9 mouse cellular contexts compared by ENCODE assay signal in genomic region chr1:166282597-166283210, GRCm38 (mm10). TPM values are rescaled to one million over a fixed set of nuclear protein-coding genes. Genes with fewer than 3 reads are reported as not detected.
DNase-seq lines count a peak whose midpoint lies in the region; ATAC-seq and TF ChIP-seq lines count a peak whose summit lies in the region.
"Had no signal": no experiment of that assay in that cellular context is flagged by ENCODE, and none has a peak within 500 bp of the region (broad histone marks: within the 10 kb centered on the region; RNA-seq: fewer than 3 reads in every experiment).

No protein-coding gene starts in this region.

- no peaks in the 10 kb centered on the region for H3K9me3 ChIP-seq in forebrain, embryonic 16.5 days (ENCODE audit: control insufficient read depth, low read length)
- H3K9me3 ChIP-seq in kidney, embryonic 14.5 days (ENCODE audit: control insufficient read depth, low read length), result no peaks in the 10 kb centered on the region
- H3K9me3 ChIP-seq in neural tube, embryonic 15.5 days (replicated peaks), result no peaks in the 10 kb centered on the region

- H3K4me2 ChIP-seq in forebrain, embryonic 16.5 days (ENCODE audit: low read length), result peak overlapping the region; percentile 37
- peak overlapping the region; percentile 42 for H3K4me2 ChIP-seq in kidney, embryonic 14.5 days (replicated peaks; ENCODE audit: low read depth, low read length)
- peak overlapping the region; percentile 55 for H3K4me2 ChIP-seq in neural tube, embryonic 15.5 days

- H3K27me3 ChIP-seq in forebrain, embryonic 16.5 days (replicated peaks; ENCODE audit: control insufficient read depth, insufficient read depth, low read length), result no peaks in the 10 kb centered on the region
- H3K27me3 ChIP-seq in kidney, embryonic 14.5 days (ENCODE audit: control insufficient read depth, insufficient read depth, low read length), result no peaks in the 10 kb centered on the region
- H3K27me3 ChIP-seq in neural tube, embryonic 15.5 days (replicated peaks), result no peaks in the 10 kb centered on the region

- H3K9ac ChIP-seq in forebrain, embryonic 16.5 days (replicated peaks; ENCODE audit: low read depth, low read length), result peak overlapping the region; percentile 2; the same call in 1 of the 2 replicates
- H3K9ac ChIP-seq in kidney, embryonic 14.5 days (ENCODE audit: low read depth, low read length), result no peak overlapping the region
- no peak overlapping the region for H3K9ac ChIP-seq in neural tube, embryonic 15.5 days (replicated peaks)

- WGBS in forebrain, embryonic 16.5 days, result 1% methylated on average over 22 of the region's 22 CpGs
- 5% methylated on average over 22 of the region's 22 CpGs for WGBS in kidney, embryonic 14.5 days
- WGBS in neural tube, embryonic 15.5 days, result 3% methylated on average over 22 of the region's 22 CpGs

- DNase-seq in R1 (ENCODE audit: low read depth, low spot score), result peak; percentile 97
- peak; percentile 98 for DNase-seq in brain, embryonic 14.5 days (ENCODE audit: low read depth)
- peak; percentile 30 for DNase-seq in liver

- no peak overlapping the region; the same call in 1 of the 2 replicates for H3K4me3 ChIP-seq in forebrain, embryonic 16.5 days (replicated peaks; ENCODE audit: low read length)
- H3K4me3 ChIP-seq in kidney, embryonic 14.5 days (ENCODE audit: low read length), result peak overlapping the region; percentile 21
- peak overlapping the region; percentile 10; the same call in 1 of the 2 replicates for H3K4me3 ChIP-seq in neural tube, embryonic 15.5 days (replicated peaks)

- no peak for TF ChIP-seq CTCF in brain, embryonic 14.5 days (IDR thresholded peaks at IDR 0.05; ENCODE audit: borderline replicate concordance, extremely low read depth, insufficient read depth, insufficient read length)

- TF ChIP-seq POLR2A in brain, embryonic 14.5 days (IDR thresholded peaks at IDR 0.05; ENCODE audit: borderline replicate concordance, extremely low read depth, insufficient read depth, insufficient read length, poor library complexity, severe bottlenecking), result no peak

- H3K36me3 ChIP-seq in forebrain, embryonic 16.5 days (ENCODE audit: control insufficient read depth, insufficient read depth), result no peaks in the 10 kb centered on the region
- H3K36me3 ChIP-seq in kidney, embryonic 14.5 days (ENCODE audit: control insufficient read depth, insufficient read depth, low read length), result no peaks in the 10 kb centered on the region
- H3K36me3 ChIP-seq in neural tube, embryonic 15.5 days, result no peaks in the 10 kb centered on the region

- H3K4me1 ChIP-seq in forebrain, embryonic 16.5 days (replicated peaks; ENCODE audit: control insufficient read depth, insufficient read depth, low read length), result peaks cover 63% of the 10 kb centered on the region
- H3K4me1 ChIP-seq in kidney, embryonic 14.5 days (ENCODE audit: control insufficient read depth, insufficient read depth, low read length), result peaks cover 16% of the 10 kb centered on the region
- H3K4me1 ChIP-seq in neural tube, embryonic 15.5 days, result peaks cover 71% of the 10 kb centered on the region

- H3K27ac ChIP-seq in forebrain, embryonic 16.5 days (ENCODE audit: low read length), result peak overlapping the region; percentile 58
- no peak overlapping the region for H3K27ac ChIP-seq in kidney, embryonic 14.5 days (ENCODE audit: low read depth, low read length)
- peak overlapping the region; percentile 65 for H3K27ac ChIP-seq in neural tube, embryonic 15.5 days (replicated peaks)
- H3K27ac ChIP-seq: macrophage had no signal

- ATAC-seq in forebrain, embryonic 16.5 days, result peak; percentile 83
- ATAC-seq in kidney, embryonic 14.5 days (ENCODE audit: low FRiP score, low TSS enrichment), result peak; percentile 96
- ATAC-seq in neural tube, embryonic 15.5 days (ENCODE audit: low FRiP score), result peak; percentile 80
- no peak for ATAC-seq in CD4-positive, CD25-positive, alpha-beta regulatory T cell, adult 4 months
- no peak for ATAC-seq in inflammation-experienced regulatory T-cells, adult 6 months

RNA-seq across cellular contexts. Expression of gene Ildr2, which starts 28.8 kb away (rescaled TPM):
- polyA plus RNA-seq in brain, embryonic 14.5 days (2012; rRNA removed), result 4.0 and 7.5 TPM in 2 replicates
- 2.9 and 3.2 TPM in 2 replicates for polyA plus RNA-seq in forebrain, embryonic 16.5 days (2015; fragmentation: Nextera tagmentation; extraction: Ambion mirVana)
- 1.2 and 1.3 TPM in 2 replicates for polyA plus RNA-seq in kidney, embryonic 14.5 days (2014; fragmentation: Nextera tagmentation; extraction: Ambion mirVana)
- polyA plus RNA-seq in neural tube, embryonic 15.5 days (2015; fragmentation: Nextera tagmentation; extraction: Ambion mirVana), result 2.8 and 3.0 TPM in 2 replicates
- not detected for polyA plus RNA-seq in CD4-positive, CD25-positive, alpha-beta regulatory T cell, adult 4 months (2017; shearing (Covaris generic))
- not detected for polyA plus RNA-seq in inflammation-experienced regulatory T-cells, adult 6 months (2017; shearing (Covaris generic))
- polyA plus RNA-seq: macrophage had no signal

RNA-seq across cellular contexts. Expression of gene Mael, which starts 44.2 kb away (rescaled TPM):
- 0.05 and 0.08 TPM in 2 replicates for polyA plus RNA-seq in brain, embryonic 14.5 days (2012; rRNA removed)
- polyA plus RNA-seq in forebrain, embryonic 16.5 days (2015; fragmentation: Nextera tagmentation; extraction: Ambion mirVana), result not detected in 2 replicates
- polyA plus RNA-seq in kidney, embryonic 14.5 days (2014; fragmentation: Nextera tagmentation; extraction: Ambion mirVana), result not detected in 2 replicates
- 0.22 TPM in 1 of 2 replicates, not detected in the other for polyA plus RNA-seq in neural tube, embryonic 15.5 days (2015; fragmentation: Nextera tagmentation; extraction: Ambion mirVana)
- polyA plus RNA-seq in CD4-positive, CD25-positive, alpha-beta regulatory T cell, adult 4 months (2017; shearing (Covaris generic)), result not detected
- not detected for polyA plus RNA-seq in inflammation-experienced regulatory T-cells, adult 6 months (2017; shearing (Covaris generic))
- polyA plus RNA-seq: macrophage had no signal

Comparison
In these comparisons a context has a peak if more than half of its experiments do, and no peak if none do; other contexts are left out.
1. DNase-seq: peak in every context shown above with its lines; median percentile 98 in brain, embryonic 14.5 days; 97 in R1; 30 in liver.
2. ATAC-seq: peak in forebrain, embryonic 16.5 days (single experiment), kidney, embryonic 14.5 days (single experiment) and neural tube, embryonic 15.5 days (single experiment); none in CD4-positive, CD25-positive, alpha-beta regulatory T cell, adult 4 months (single experiment) and inflammation-experienced regulatory T-cells, adult 6 months (single experiment).
3. Peak in every context shown above with its lines, with median percentiles within 50 percentile points of each other: H3K4me2 ChIP-seq.